Mouse (Mus musculus) kidney, postnatal 0 days (tissue): Measurements from ENCODE around the gene Tmem201. TPM values are rescaled to one million over a fixed set of nuclear protein-coding genes. Genes with fewer than 3 reads are reported as not detected.

Experiments used
- ATAC-seq: fragments of 200-750 bp; cut with Nextera tagmentation; replicated peaks from 2 replicates; pipeline ENCODE4 v1.8.0; 2017; ENCODE audit warnings: low read depth, moderate number of reproducible peaks, moderate TSS enrichment, moderate library complexity; ENCODE audit not compliant: low FRiP score
- DNase-seq: peaks from one replicate; pipeline ENCODE4 v3.0.0-alpha.2; 2016; ENCODE audit warnings: low spot score
- H3K27ac ChIP-seq: fragments of 300-500 bp; sonication (generic); 2 replicates; pipeline ENCODE4 v1.5.1; 2014; ENCODE audit warnings: mild to moderate bottlenecking
- H3K27me3 ChIP-seq: fragments of 300-500 bp; sonication (generic); 2 replicates; pipeline ENCODE4 v1.6.1; 2014; ENCODE audit warnings: low read length, mixed read lengths; ENCODE audit not compliant: insufficient read depth
- H3K36me3 ChIP-seq: fragments of 300-500 bp; sonication (generic); 2 replicates; pipeline ENCODE4 v1.6.1; 2014; ENCODE audit warnings: low read length, mixed read lengths; ENCODE audit not compliant: insufficient read depth
- H3K4me1 ChIP-seq: fragments of 300-500 bp; sonication (generic); replicated peaks from 2 replicates; pipeline ENCODE4 v1.6.1; 2014; ENCODE audit warnings: antibody characterized with exemption, low read length, mixed read lengths; ENCODE audit not compliant: insufficient read depth
- H3K4me2 ChIP-seq: fragments of 300-500 bp; sonication (generic); 2 replicates; pipeline ENCODE4 v1.6.1; 2014; ENCODE audit warnings: mild to moderate bottlenecking, low read length, moderate library complexity, mixed read lengths
- H3K4me3 ChIP-seq: fragments of 300-500 bp; sonication (generic); replicated peaks from 2 replicates; pipeline ENCODE4 v1.5.1; 2014; ENCODE audit warnings: low read depth, low read length
- H3K9ac ChIP-seq: fragments of 300-500 bp; sonication (generic); 2 replicates; pipeline ENCODE4 v1.6.1; 2014; ENCODE audit warnings: low read depth, low read length
- H3K9me3 ChIP-seq: fragments of 300-500 bp; sonication (generic); replicated peaks from 2 replicates; pipeline ENCODE4 v1.6.1; 2016; ENCODE audit warnings: low read length, inconsistent platforms, mixed read lengths
- CTCF ChIP-seq: IDR thresholded peaks from 2 replicates; pipeline ENCODE4 v1.5.1; 2016; ENCODE audit warnings: antibody characterized with exemption, low read depth, mild to moderate bottlenecking, moderate library complexity
- WGBS: fragments of 180-500 bp; shearing (Covaris S2); extraction: QIAGEN DNeasy Blood & Tissue Kit; methylation state at CpG from one replicate; pipeline ENCODE4 v1.1.7; 2014; 5-methylcytosine and 5-hydroxymethylcytosine counted together
- polyA plus RNA-seq: library from polyadenylated mRNA; unstranded; fragments of >200 nt; fragmentation: Nextera tagmentation; extraction: Ambion mirVana; gene quantifications from 2 replicates; pipeline ENCODE4 v1.2.1, GENCODE M21; 2015

The Tmem201 gene
- polyA plus RNA-seq = 22.3 and 23.5 TPM in 2 replicates

DNA sequence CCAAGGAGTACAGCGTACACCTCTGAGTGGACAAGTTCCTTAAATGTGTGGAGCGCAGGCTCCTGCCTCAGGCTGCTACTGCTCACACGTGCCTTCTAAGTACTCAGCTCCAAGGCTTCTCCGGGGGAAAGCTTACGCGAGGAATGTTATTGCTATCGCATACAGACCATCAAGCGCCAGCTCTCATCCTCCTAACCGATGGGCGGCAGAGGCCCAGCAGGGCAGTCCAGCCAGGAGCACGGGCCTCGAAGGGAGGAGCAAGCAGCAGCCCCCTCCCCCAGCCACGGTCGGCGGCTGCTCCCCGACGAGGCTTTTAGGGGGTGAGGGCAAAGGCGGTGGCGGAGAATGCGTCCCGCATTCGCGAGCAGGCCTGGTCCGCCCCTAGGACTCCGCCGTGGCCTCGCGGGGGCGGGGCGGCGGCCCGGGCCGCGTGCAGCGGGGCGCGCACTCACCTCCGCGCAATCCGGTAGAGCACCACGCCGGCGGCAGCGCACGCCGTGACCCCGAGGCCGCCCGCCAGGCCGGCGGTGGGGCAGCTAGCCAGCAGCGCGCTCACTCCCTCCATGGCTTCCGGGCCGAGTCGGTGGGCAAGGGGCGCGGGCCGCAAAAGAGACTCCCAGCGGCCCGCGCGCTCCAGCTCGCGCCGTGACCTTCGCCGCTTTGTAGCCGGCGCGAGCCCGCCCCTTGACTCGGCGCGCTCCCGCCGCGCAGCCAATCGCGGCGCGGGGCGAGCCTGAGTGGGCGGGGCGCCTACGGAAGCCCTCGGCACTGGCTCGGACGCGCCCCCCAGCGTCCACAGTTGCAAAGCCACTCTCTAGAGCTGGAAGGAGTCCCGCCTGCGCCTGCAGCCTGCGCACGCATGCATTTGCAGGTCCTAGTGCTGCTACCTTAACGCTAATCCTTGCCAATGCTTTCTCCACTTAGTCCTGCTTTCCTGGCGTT lies at the start of gene Tmem201:
Gene Tmem201, minus strand, starts transcription at position 662 of the 942 bp plus-strand sequence.
- WGBS = under 1% methylated on average over 93 of the region's 97 CpGs

DNA sequence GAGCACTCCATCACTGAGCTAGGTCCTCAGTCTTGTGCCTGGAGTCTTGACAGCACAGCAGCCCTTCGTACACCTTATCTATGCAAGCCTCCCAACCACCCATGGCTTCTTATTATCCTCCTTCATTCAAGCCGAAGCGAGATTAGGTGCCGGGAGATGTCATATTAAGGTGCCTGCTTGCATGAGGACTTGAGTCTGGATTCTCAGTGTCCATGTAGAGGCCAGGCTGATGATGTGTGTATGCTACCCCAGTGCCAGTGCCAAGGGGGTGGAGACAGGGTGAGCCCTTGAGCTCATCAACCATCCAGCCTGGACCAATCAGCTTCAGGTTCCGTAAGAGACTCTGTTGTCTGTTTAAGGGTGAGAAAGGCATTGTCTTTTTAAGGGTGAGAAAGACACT lies 47.1 kb upstream of the Tmem201 start:
- no peaks in the 10 kb centered on the region for H3K27me3 ChIP-seq
- H3K36me3 ChIP-seq = no peaks in the 10 kb centered on the region
- H3K4me2 ChIP-seq = no peak overlapping the region
- H3K4me3 ChIP-seq = no peak overlapping the region
- TF ChIP-seq CTCF = no peak
- H3K4me1 ChIP-seq = no peaks in the 10 kb centered on the region
- ATAC-seq = no peak
- H3K27ac ChIP-seq = no peak overlapping the region
- WGBS = 93% methylated on average over 5 of the region's 5 CpGs
- no peak overlapping the region for H3K9ac ChIP-seq
- H3K9me3 ChIP-seq = no peaks in the 10 kb centered on the region
- DNase-seq = no peak

More for the DNA sequence above, at the start of gene Tmem201:
- DNase-seq (peak; percentile 97), ATAC-seq (peak; percentile 88)
- Histone ChIP-seq H3K27me3 (no peaks in the 10 kb centered on the region), H3K36me3 (no peaks in the 10 kb centered on the region), H3K9me3 (no peaks in the 10 kb centered on the region), H3K4me3 (peak within 1 kb of the TSS; percentile 77), H3K4me2 (peak within 1 kb of the TSS; percentile 91), H3K27ac (peak within 1 kb of the TSS; percentile 77), H3K9ac (peak within 1 kb of the TSS; percentile 83), H3K4me1 (peaks cover 29% of the 10 kb centered on the region)
- peak; percentile 81 for TF ChIP-seq CTCF

DNA sequence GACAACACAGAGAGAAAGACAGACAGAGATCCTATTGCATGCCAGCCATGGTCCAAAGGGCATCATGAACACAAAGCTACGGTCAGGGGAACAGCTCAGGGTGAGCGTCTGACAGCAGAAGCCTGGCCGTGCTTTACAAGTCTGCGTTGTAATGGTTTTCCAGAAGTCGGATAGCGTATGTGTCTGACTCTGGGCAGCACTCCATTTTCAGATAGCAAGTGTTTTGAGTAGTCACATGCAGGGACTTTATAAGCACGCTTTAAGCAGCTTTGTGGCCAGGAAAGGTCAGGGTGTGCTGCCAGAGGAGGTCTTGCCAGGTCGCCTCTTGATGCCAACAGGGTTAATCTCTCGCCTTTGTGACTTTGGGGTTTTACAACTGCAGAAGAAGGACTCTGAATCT lies 46.5 kb upstream of the Tmem201 start:
- H3K36me3 ChIP-seq = no peaks in the 10 kb centered on the region
- no peak for DNase-seq
- H3K9me3 ChIP-seq = no peaks in the 10 kb centered on the region
- no peak overlapping the region for H3K9ac ChIP-seq
- 84% methylated on average over 9 of the region's 9 CpGs for WGBS
- no peak overlapping the region for H3K27ac ChIP-seq
- no peak for ATAC-seq
- H3K27me3 ChIP-seq = no peaks in the 10 kb centered on the region
- no peak for TF ChIP-seq CTCF
- H3K4me1 ChIP-seq = no peaks in the 10 kb centered on the region
- no peak overlapping the region for H3K4me2 ChIP-seq
- no peak overlapping the region for H3K4me3 ChIP-seq

DNA sequence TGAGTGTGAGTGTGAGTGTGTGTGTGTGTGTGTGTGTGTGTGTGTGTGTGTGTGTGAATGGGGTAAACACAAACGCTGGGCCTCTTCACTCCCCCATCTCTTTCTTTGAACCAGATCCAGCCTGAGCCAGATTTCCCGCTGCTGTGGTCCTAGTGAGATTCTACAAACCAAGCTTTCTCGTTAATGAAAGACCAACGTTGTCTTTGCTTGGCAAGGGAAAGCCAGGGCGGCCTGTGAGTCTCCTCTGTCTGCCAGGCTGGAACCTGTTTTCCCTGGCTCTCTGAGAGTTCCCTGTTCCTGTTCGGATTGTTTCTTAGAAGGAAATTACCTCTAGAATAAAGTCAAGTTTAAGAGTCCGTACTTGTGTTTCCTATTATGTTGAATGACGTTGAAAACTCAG lies 45.1 kb upstream of the Tmem201 start:
- TF ChIP-seq CTCF = no peak
- H3K27me3 ChIP-seq = no peaks in the 10 kb centered on the region
- no peaks in the 10 kb centered on the region for H3K36me3 ChIP-seq
- H3K4me3 ChIP-seq = no peak overlapping the region
- H3K4me2 ChIP-seq = no peak overlapping the region
- H3K27ac ChIP-seq = peak overlapping the region; percentile 82
- 46% methylated on average over 8 of the region's 8 CpGs for WGBS
- no peak for DNase-seq
- no peaks in the 10 kb centered on the region for H3K9me3 ChIP-seq
- peak; percentile 54; the same call in 1 of the 2 replicates for ATAC-seq
- no peaks in the 10 kb centered on the region for H3K4me1 ChIP-seq
- no peak overlapping the region for H3K9ac ChIP-seq

DNA sequence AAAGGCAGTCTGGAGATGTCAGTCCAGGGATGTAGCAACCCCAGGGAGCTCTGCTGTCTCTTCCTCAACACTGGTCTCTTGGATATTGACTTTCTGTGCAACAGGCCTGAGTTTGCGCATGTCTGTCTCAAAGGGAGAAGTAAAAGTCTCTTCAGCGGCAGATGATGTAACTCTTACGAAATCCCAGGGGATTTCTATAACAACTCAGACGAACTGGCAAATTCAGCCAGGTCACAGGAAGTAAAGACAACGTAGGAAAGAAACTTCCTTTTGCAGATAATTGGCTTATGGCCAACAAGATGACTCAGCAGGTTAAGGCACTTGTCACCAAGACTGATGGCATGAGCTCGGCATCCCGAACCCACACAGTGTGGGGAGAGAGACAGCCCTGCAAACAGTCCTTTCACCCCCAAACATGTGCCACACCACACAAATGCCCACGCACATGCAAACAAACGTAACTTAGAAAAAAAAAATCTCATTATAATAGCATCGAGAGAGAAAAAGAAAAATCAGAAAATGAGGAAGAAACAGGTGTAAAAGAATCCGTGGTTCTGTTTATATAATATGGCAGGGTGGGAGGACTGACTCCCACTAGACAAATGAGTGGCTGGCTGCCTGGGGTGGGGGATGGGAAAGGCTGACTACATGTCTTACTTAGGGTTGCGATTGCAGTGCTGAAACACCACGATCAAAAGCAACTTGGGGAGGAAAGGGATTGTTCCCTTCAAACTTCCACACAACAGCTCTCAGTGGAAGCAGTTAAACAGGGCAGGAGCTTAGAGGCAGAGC lies 42.9 kb upstream of the Tmem201 start:
- H3K9ac ChIP-seq = no peak overlapping the region
- DNase-seq = peak; percentile 47
- no peaks in the 10 kb centered on the region for H3K9me3 ChIP-seq
- TF ChIP-seq CTCF = no peak
- peaks cover 3% of the 10 kb centered on the region; the same call in 1 of the 2 replicates for H3K4me1 ChIP-seq
- H3K36me3 ChIP-seq = no peaks in the 10 kb centered on the region
- H3K4me3 ChIP-seq = no peak overlapping the region
- no peak overlapping the region for H3K27ac ChIP-seq
- no peaks in the 10 kb centered on the region for H3K27me3 ChIP-seq
- H3K4me2 ChIP-seq = no peak overlapping the region
- no peak for ATAC-seq
- WGBS = 44% methylated on average over 13 of the region's 13 CpGs

DNA sequence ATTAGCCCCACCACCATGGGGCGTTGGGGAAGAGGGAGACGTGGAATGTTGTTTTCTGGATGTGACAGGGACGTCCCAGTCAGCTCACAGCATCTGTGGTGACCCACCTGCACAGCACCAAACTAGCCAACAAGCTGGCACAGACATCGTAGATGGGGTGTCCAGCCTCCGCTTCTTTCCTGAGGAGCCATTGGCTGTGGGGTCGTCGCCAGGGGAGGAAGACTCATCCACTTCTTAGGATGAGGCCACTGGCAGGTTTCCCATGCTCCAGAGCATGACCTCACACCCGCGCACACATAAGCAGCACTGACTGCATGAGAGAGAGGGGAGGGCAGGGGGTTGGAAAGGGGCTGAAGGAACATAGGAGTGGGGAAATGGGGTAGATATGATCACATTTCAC lies 42.1 kb upstream of the Tmem201 start:
- DNase-seq (no peak), ATAC-seq (no peak)
- no peaks in the 10 kb centered on the region for H3K36me3 ChIP-seq
- no peaks in the 10 kb centered on the region for H3K9me3 ChIP-seq
- no peak for TF ChIP-seq CTCF
- 79% methylated on average over 9 of the region's 9 CpGs for WGBS
- H3K27ac ChIP-seq = no peak overlapping the region
- H3K9ac ChIP-seq = no peak overlapping the region
- H3K4me1 ChIP-seq = peaks cover 8% of the 10 kb centered on the region; the same call in 1 of the 2 replicates
- no peaks in the 10 kb centered on the region for H3K27me3 ChIP-seq
- no peak overlapping the region for H3K4me2 ChIP-seq
- no peak overlapping the region for H3K4me3 ChIP-seq
